Mouse (Mus musculus) myocyte (in vitro differentiated cells): Measurements from ENCODE around the gene Klf4.

ENCODE experiments used
- CEBPB ChIP-seq: IDR thresholded peaks from 2 replicates; pipeline ENCODE4 v1.6.1; 2011; ENCODE audit warnings: mild to moderate bottlenecking, moderate library complexity; ENCODE audit not compliant: poor library complexity, insufficient read depth, severe bottlenecking
- POLR2A ChIP-seq: IDR thresholded peaks from one replicate; pipeline ENCODE4 v1.6.1; 2011; ENCODE audit warnings: low read depth, mild to moderate bottlenecking, control low read depth, moderate library complexity; ENCODE audit not compliant: insufficient read length
- POLR2AphosphoS2 ChIP-seq: IDR thresholded peaks from one replicate; pipeline ENCODE4 v1.6.1; 2011; ENCODE audit warnings: low read depth, control low read depth; ENCODE audit not compliant: insufficient read length
- TCF3 ChIP-seq: IDR thresholded peaks from one replicate; pipeline ENCODE4 v1.6.1; 2011; ENCODE audit warnings: low read depth, control low read depth; ENCODE audit not compliant: insufficient read length

DNA sequence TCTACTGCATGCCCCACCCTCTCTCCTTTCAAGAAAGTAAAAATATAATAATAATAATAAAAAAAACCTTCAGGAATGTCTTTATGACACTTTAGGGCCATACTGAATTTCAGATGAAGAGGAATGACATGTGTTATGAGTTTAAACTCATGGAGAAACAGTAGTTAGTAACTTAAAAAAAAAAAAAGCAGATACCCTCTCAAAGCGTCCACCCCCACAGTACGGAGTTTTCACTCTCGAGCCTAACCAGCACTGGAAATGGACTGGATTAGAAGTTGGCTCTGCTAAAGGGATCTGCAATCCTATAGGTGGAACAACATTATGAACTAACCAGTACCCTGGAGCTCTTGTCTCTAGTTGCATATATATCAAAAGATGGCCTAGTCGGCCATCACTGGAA is 3.9 kb downstream of the Klf4 start:
- TF ChIP-seq TCF3 (no peak), POLR2AphosphoS2 (no peak), POLR2A (no peak), CEBPB (no peak)
